Mouse (Mus musculus): ENCODE results near the gene Rbm15.
"Not testable (repeated sequence)": the region's sequence is repeated elsewhere in the genome, so short reads cannot be mapped to it uniquely, and the experiment has no call there.

The Rbm15 gene

DNA sequence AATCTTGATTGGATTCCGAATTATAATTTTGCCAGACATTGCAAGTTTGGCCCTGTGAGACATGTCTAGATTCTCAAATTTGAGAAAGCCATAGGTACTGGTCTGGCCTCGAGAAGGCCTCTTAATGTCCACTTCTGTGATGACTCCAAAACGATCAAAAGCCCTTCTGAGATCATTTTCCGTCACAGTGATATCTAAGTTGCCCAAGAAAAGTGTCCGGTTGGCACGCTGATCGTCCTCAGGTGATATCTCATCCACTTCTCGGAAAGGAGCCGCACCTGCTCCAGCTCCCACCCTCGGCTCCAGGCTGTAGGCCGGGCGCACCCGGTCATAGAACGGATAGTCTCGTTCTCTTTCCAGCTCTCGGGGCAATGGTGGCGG lies 1.7 kb downstream of the Rbm15 start:
- no peak for DNase-seq (ENCODE audit: low spot score in 2 of 2)

DNA sequence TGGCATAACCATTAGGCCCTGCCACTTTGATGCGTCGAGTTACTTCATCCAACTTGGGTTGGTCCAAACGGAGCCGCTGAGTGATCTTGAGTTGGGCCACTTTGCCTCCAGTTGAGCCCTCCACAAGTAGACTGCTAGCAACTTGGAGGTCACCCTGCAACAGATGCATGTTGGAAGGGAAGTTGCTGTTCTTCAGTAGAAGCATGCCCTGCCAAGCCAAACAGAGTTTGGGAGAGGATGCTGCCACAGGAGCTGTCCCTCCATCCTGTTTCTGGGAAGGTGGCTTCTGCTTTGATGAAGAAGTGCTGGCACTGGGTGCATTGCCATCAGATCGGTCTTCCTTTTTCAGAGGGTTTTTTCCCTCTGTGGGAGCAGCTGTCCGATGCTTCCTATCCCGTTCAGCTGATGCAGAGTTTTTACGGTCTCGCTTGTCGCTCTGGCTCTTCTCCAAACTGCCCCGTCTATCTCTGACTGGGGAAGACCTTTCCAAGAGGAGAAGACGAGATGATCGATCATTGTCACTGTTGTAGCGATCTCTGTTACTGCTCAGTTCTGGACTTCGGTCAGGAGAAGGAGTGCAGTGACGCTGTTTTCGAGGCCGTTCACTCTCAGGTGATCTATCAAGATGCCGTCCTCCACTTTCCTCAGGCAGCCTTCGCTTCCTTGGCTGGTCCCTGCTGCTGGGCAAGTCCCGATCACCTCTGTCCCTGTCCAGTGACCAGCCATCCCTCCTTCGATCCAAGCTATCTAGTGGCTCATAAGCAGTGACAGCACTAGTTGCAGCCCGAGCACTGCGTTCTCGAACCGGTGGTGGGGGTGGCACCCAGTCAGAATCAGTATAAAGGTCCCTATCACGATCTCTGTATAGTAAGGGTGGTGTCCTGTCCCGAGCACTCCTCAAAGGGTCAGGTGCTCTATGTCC lies 2.7 kb downstream of the Rbm15 start:
- peak in 1 of 2 experiments; percentile 12 for DNase-seq (ENCODE audit: low spot score in 2 of 2)

- no peak for DNase-seq (ENCODE audit: low spot score in 2 of 2)
These were observed 7.0 kb downstream of the Rbm15 start for GRCm38 (mm10) chr3:107326442-107326841.

- no peak for DNase-seq (ENCODE audit: low spot score in 2 of 2)
These were observed 11.7 kb downstream of the Rbm15 start for GRCm38 (mm10) chr3:107321776-107322175.

- DNase-seq (ENCODE audit: low spot score in 2 of 2) = no peak
These were observed 12.3 kb downstream of the Rbm15 start for GRCm38 (mm10) chr3:107321141-107321540.

DNA sequence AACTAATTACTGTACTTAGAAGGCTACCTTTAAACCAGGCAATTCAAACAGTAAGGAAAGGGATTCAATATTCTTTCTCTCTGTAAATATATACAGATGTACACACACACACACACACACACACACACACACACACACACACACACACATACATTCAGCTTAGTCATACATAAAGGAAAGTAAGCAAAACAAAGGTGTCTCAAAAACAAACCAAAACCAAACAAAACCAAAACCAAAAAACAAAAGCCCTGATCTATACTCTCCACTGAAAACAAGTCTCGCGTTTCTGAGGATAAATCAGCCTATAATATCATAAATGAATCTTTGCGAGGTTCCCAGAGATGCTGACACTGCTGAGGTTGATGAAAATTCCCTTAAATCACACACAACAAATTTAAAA lies 16.1 kb downstream of the Rbm15 start:
- DNase-seq (ENCODE audit: low spot score in 2 of 2) = no peak

DNA sequence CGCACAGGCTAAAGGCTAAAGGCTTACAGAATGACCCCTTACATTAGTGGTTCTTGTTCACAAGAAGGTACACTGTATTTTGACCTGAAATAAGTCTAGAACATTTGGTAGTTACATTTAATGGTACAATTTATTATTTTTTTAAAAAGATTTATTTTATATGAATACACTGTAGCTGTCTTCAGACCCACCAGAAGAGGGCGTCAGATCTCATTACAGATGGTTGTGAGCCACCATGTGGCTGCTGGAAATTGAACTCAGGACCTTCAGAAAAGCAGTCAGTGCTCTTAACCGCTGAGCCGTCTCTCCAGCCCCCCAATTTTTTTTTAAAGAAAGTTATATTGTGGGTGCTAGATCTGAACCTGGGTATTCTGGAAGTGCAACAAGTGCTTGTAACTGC lies 36.6 kb downstream of the Rbm15 start:
- DNase-seq (ENCODE audit: low spot score in 2 of 2) = not testable (repeated sequence)

DNA sequence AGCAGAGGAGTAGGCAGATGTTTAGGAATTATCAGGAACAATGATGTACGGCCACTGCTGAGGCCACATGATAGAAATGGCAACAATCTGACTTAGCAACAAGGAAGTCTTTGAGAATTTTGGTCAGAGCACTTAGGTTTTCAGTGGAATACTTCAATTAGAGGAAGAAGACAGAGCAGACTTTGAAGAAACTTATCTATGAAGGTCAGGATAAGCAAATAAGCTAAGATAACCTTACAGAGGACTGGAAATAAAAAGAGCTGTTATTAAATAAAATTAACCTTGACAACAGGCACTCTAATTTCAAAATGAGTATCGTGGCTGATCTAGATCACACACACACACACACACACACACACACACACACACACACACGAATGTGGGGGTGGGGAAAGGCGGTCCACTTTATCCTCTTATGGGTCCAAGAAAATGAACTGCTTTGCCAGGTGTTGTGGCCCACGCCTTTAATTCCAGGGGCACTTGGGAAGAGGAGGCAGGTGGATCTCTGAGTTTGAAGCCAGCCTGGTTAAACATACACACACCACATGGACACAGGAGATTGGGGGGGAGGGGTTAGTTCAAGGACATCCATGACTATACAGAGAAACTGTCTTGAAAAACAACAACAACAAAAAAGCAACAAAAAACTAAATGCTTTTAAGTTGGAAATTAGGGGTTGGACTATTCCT lies 37.7 kb downstream of the Rbm15 start:
- no peak for DNase-seq (ENCODE audit: low spot score in 2 of 2)

- DNase-seq (ENCODE audit: low spot score in 2 of 2) = peak in 1 of 2 experiments; percentile 16
These were observed 42.6 kb downstream of the Rbm15 start, which contains the start of gene Slc16a4 for GRCm38 (mm10) chr3:107290764-107291381. Gene Slc16a4, plus strand, starts transcription at chr3:107291230.

DNA sequence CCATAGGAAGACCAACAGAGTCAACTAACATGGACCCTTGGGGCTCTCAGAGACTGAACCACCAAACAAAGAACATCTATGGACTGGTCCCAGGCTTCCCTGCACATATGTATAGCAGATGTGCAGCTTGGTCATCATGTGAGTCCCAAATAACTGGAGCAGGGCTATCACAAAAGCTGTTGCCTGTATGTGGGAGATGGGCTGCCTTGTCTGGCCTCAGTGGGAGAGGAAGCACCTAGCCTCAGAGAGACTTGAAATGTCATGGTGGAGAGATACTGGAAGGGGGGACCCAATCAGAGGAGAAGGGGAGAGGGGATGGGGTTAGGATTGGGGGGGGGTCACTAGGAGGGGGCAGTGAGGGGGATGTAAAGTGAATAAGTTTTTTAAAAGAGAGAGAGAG lies 46.1 kb downstream of the Rbm15 start:
- no peak for DNase-seq (ENCODE audit: low spot score in 2 of 2)

- DNase-seq (ENCODE audit: low spot score in 2 of 2) = no peak
These were observed 47.4 kb downstream of the Rbm15 start for GRCm38 (mm10) chr3:107286123-107286522.

DNA sequence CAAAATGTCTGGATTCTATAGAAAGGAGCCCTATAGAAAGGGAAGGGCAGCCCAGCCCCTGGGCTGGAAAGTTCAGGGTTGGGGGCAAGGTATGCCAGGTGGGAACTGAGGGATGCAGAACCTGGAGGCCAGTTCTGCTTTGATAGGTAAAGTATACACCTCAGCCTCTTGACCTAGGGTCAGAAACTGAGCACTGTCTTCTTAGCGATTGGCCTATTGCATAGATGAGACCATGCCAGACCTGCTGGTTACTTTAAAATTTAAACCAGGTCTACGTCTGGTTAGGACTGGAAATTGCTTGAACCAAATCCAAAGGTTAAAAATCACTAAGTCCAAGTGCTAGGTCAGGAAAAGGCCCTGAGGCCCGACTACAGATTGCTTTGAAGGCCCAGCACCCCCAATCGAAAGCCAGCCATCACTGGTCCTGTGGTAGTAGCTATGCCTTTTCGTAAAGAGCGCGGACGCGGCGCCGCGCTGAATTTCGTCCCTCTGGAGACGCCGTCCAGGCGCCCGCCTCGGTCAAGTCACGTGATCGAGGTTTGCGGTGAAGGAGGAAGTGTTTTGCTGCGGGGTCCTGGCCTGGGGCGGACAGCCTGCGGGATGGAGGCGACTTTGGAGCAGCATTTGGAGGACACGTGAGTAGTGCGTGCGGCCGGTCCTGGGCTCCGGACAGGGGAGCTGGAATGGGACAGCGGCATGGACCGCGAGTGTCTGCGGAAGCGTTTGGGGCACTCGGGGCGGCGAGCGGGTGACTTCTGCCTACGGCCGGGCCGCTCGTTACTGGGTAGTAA lies 54.8 kb downstream of the Rbm15 start, which contains the start of gene Lamtor5:
Gene Lamtor5, plus strand, starts transcription at position 380 of the 791 bp plus-strand sequence.
- DNase-seq (ENCODE audit: low spot score in 2 of 2) = peak; percentile 83 to 87

- no peak for DNase-seq (ENCODE audit: low spot score in 2 of 2)
These were observed 56.8 kb downstream of the Rbm15 start for GRCm38 (mm10) chr3:107276626-107277025.

GRCm38 (mm10) chr3:107275996-107276395 lies 57.5 kb downstream of the Rbm15 start:
- no peak for DNase-seq (ENCODE audit: low spot score in 2 of 2)

Measured in frontal cortex, postnatal 10 days (tissue).